Mouse (Mus musculus): ENCODE results near the gene 3110001I22Rik. TPM values are rescaled to one million over a fixed set of nuclear protein-coding genes. Genes with fewer than 3 reads are reported as not detected.
"Not testable (repeated sequence)": the region's sequence is repeated elsewhere in the genome, so short reads cannot be mapped to it uniquely, and the experiment has no call there.

The 3110001I22Rik gene
- polyA plus RNA-seq, 1 experiment from 2014 or later, result 5.5 TPM

GRCm38 (mm10) chr16:13667878-13668343 lies 3.8 kb upstream of the 3110001I22Rik start, which contains the start of gene Parn:
Gene Parn, minus strand, starts transcription at chr16:13668170.
- peaks cover 20% of the 10 kb centered on the region for H3K36me3 ChIP-seq (ENCODE audit: control insufficient read depth, insufficient read depth, low read length)
- no peaks in the 10 kb centered on the region for H3K27me3 ChIP-seq (replicated peaks; ENCODE audit: control insufficient read depth, insufficient read depth, low read length)
- peak within 1 kb of the TSS; percentile 69; the same call in 1 of the 2 replicates for H3K27ac ChIP-seq (ENCODE audit: low read depth)
- H3K9me3 ChIP-seq (ENCODE audit: control insufficient read depth, low read length), result no peaks in the 10 kb centered on the region
- H3K4me1 ChIP-seq (replicated peaks; ENCODE audit: control insufficient read depth, insufficient read depth, low read length), result peaks cover 13% of the 10 kb centered on the region
- under 1% methylated on average over 35 of the region's 35 CpGs for WGBS
- peak within 1 kb of the TSS; percentile 85 for H3K4me3 ChIP-seq (ENCODE audit: low read depth, low read length)
- ATAC-seq (replicated peaks; ENCODE audit: low FRiP score, low TSS enrichment, low read depth) (peak; percentile 86), DNase-seq (ENCODE audit: low spot score) (peak; percentile 95)
- peak within 1 kb of the TSS; percentile 78 for H3K9ac ChIP-seq (ENCODE audit: low read length)
- peak within 1 kb of the TSS; percentile 82 for H3K4me2 ChIP-seq (ENCODE audit: low read length)

GRCm38 (mm10) chr16:13668402-13669108 lies 3.2 kb upstream of the 3110001I22Rik start:
- DNase-seq (ENCODE audit: low spot score) (no peak), ATAC-seq (replicated peaks; ENCODE audit: low FRiP score, low TSS enrichment, low read depth) (no peak)
- H3K4me1 ChIP-seq (replicated peaks; ENCODE audit: control insufficient read depth, insufficient read depth, low read length), result peaks cover 15% of the 10 kb centered on the region
- whole genome bisulfite sequencing, result 74% methylated on average over 10 of the region's 10 CpGs
- H3K27ac ChIP-seq (ENCODE audit: low read depth), result peak overlapping the region; percentile 59; the same call in 1 of the 2 replicates
- no peaks in the 10 kb centered on the region for H3K27me3 ChIP-seq (replicated peaks; ENCODE audit: control insufficient read depth, insufficient read depth, low read length)
- H3K9me3 ChIP-seq (ENCODE audit: control insufficient read depth, low read length), result no peaks in the 10 kb centered on the region
- peak overlapping the region; percentile 78 for H3K9ac ChIP-seq (ENCODE audit: low read length)
- H3K4me3 ChIP-seq (ENCODE audit: low read depth, low read length), result peak overlapping the region; percentile 85
- peak overlapping the region; percentile 82 for H3K4me2 ChIP-seq (ENCODE audit: low read length)
- H3K36me3 ChIP-seq (ENCODE audit: control insufficient read depth, insufficient read depth, low read length), result peaks cover 17% of the 10 kb centered on the region

- no peaks in the 10 kb centered on the region for H3K27me3 ChIP-seq (replicated peaks; ENCODE audit: control insufficient read depth, insufficient read depth, low read length)
- WGBS, result 87% methylated on average over 1 of the region's 1 CpGs
Observed at GRCm38 (mm10) chr16:13669282-13669681, 2.4 kb upstream of the 3110001I22Rik start.

GRCm38 (mm10) chr16:13670896-13671295 lies 833 bp upstream of the 3110001I22Rik start:
- not testable (repeated sequence) for H3K9me3 ChIP-seq (ENCODE audit: control insufficient read depth, low read length); H3K9ac ChIP-seq (ENCODE audit: low read length); DNase-seq (ENCODE audit: low spot score); H3K27me3 ChIP-seq (replicated peaks; ENCODE audit: control insufficient read depth, insufficient read depth, low read length); H3K36me3 ChIP-seq (ENCODE audit: control insufficient read depth, insufficient read depth, low read length); ATAC-seq (replicated peaks; ENCODE audit: low FRiP score, low TSS enrichment, low read depth); H3K4me3 ChIP-seq (ENCODE audit: low read depth, low read length)
- Histone ChIP-seq H3K4me1 (replicated peaks; ENCODE audit: control insufficient read depth, insufficient read depth, low read length) (peaks cover 15% of the 10 kb centered on the region), H3K27ac (ENCODE audit: low read depth) (0 out of 2 replicates have a peak overlapping the region, but pooled peaks have one; percentile 87), H3K4me2 (ENCODE audit: low read length) (peak overlapping the region; percentile 77)
- WGBS, result 74% methylated on average over 5 of the region's 5 CpGs

More at GRCm38 (mm10) chr16:13669282-13669681, 2.4 kb upstream of the 3110001I22Rik start:
- Histone ChIP-seq H3K9ac (ENCODE audit: low read length) (no peak overlapping the region), H3K4me2 (ENCODE audit: low read length) (no peak overlapping the region), H3K27ac (ENCODE audit: low read depth) (no peak overlapping the region), H3K9me3 (ENCODE audit: control insufficient read depth, low read length) (no peaks in the 10 kb centered on the region), H3K36me3 (ENCODE audit: control insufficient read depth, insufficient read depth, low read length) (peaks cover 12% of the 10 kb centered on the region), H3K4me1 (replicated peaks; ENCODE audit: control insufficient read depth, insufficient read depth, low read length) (peaks cover 15% of the 10 kb centered on the region), H3K4me3 (ENCODE audit: low read depth, low read length) (no peak overlapping the region)
- DNase-seq (ENCODE audit: low spot score) (no peak), ATAC-seq (replicated peaks; ENCODE audit: low FRiP score, low TSS enrichment, low read depth) (no peak)

- H3K27me3 ChIP-seq (replicated peaks; ENCODE audit: control insufficient read depth, insufficient read depth, low read length), result no peaks in the 10 kb centered on the region
- WGBS, result under 1% methylated on average over 20 of the region's 20 CpGs
- peak overlapping the region; percentile 93 for H3K4me3 ChIP-seq (ENCODE audit: low read depth, low read length)
- peaks cover 7% of the 10 kb centered on the region; the same call in 1 of the 2 replicates for H3K4me1 ChIP-seq (replicated peaks; ENCODE audit: control insufficient read depth, insufficient read depth, low read length)
- H3K4me2 ChIP-seq (ENCODE audit: low read length), result peak overlapping the region; percentile 77
- peak; percentile 67 for ATAC-seq (replicated peaks; ENCODE audit: low FRiP score, low TSS enrichment, low read depth)
- peak overlapping the region; percentile 87 for H3K27ac ChIP-seq (ENCODE audit: low read depth)
- peak; percentile 79 for DNase-seq (ENCODE audit: low spot score)
- H3K9ac ChIP-seq (ENCODE audit: low read length), result peak overlapping the region; percentile 91
- no peaks in the 10 kb centered on the region for H3K9me3 ChIP-seq (ENCODE audit: control insufficient read depth, low read length)
- peaks cover 16% of the 10 kb centered on the region for H3K36me3 ChIP-seq (ENCODE audit: control insufficient read depth, insufficient read depth, low read length)
Observed at GRCm38 (mm10) chr16:13672386-13672898, 713 bp downstream of the 3110001I22Rik start.

GRCm38 (mm10) chr16:13673114-13673513 lies 1.4 kb downstream of the 3110001I22Rik start:
- ATAC-seq (replicated peaks; ENCODE audit: low FRiP score, low TSS enrichment, low read depth) (no peak), DNase-seq (ENCODE audit: low spot score) (no peak)
- Histone ChIP-seq H3K36me3 (ENCODE audit: control insufficient read depth, insufficient read depth, low read length) (peaks cover 23% of the 10 kb centered on the region), H3K27ac (ENCODE audit: low read depth) (no peak overlapping the region), H3K4me3 (ENCODE audit: low read depth, low read length) (peak overlapping the region; percentile 93), H3K4me1 (replicated peaks; ENCODE audit: control insufficient read depth, insufficient read depth, low read length) (peaks cover 6% of the 10 kb centered on the region; the same call in 1 of the 2 replicates), H3K9me3 (ENCODE audit: control insufficient read depth, low read length) (no peaks in the 10 kb centered on the region), H3K4me2 (ENCODE audit: low read length) (peak overlapping the region; percentile 77), H3K9ac (ENCODE audit: low read length) (no peak overlapping the region), H3K27me3 (replicated peaks; ENCODE audit: control insufficient read depth, insufficient read depth, low read length) (no peaks in the 10 kb centered on the region)
- WGBS, result 79% methylated on average over 5 of the region's 5 CpGs

- H3K4me3 ChIP-seq (ENCODE audit: low read depth, low read length), result no peak overlapping the region
- no peak for ATAC-seq (replicated peaks; ENCODE audit: low FRiP score, low TSS enrichment, low read depth)
- no peaks in the 10 kb centered on the region for H3K9me3 ChIP-seq (ENCODE audit: control insufficient read depth, low read length)
- 89% methylated on average over 3 of the region's 3 CpGs for WGBS
- H3K27me3 ChIP-seq (replicated peaks; ENCODE audit: control insufficient read depth, insufficient read depth, low read length), result no peaks in the 10 kb centered on the region
- H3K36me3 ChIP-seq (ENCODE audit: control insufficient read depth, insufficient read depth, low read length), result peaks cover 26% of the 10 kb centered on the region
- H3K9ac ChIP-seq (ENCODE audit: low read length), result no peak overlapping the region
- H3K4me1 ChIP-seq (replicated peaks; ENCODE audit: control insufficient read depth, insufficient read depth, low read length), result peaks cover 6% of the 10 kb centered on the region; the same call in 1 of the 2 replicates
- DNase-seq (ENCODE audit: low spot score), result no peak
- no peak overlapping the region for H3K27ac ChIP-seq (ENCODE audit: low read depth)
- no peak overlapping the region for H3K4me2 ChIP-seq (ENCODE audit: low read length)
Observed at GRCm38 (mm10) chr16:13674511-13674910, 2.8 kb downstream of the 3110001I22Rik start.

GRCm38 (mm10) chr16:13678601-13679319 lies 7.0 kb downstream of the 3110001I22Rik start:
- Histone ChIP-seq H3K4me1 (replicated peaks; ENCODE audit: control insufficient read depth, insufficient read depth, low read length) (no peaks in the 10 kb centered on the region), H3K4me2 (ENCODE audit: low read length) (no peak overlapping the region), H3K4me3 (ENCODE audit: low read depth, low read length) (no peak overlapping the region), H3K27ac (ENCODE audit: low read depth) (no peak overlapping the region), H3K9ac (ENCODE audit: low read length) (no peak overlapping the region), H3K9me3 (ENCODE audit: control insufficient read depth, low read length) (no peaks in the 10 kb centered on the region), H3K36me3 (ENCODE audit: control insufficient read depth, insufficient read depth, low read length) (peaks cover 31% of the 10 kb centered on the region), H3K27me3 (replicated peaks; ENCODE audit: control insufficient read depth, insufficient read depth, low read length) (no peaks in the 10 kb centered on the region)
- WGBS, result 83% methylated on average over 3 of the region's 3 CpGs
- DNase-seq (ENCODE audit: low spot score), result no peak
- ATAC-seq (replicated peaks; ENCODE audit: low FRiP score, low TSS enrichment, low read depth), result no peak

Data from intestine, embryonic 14.5 days (tissue).